Mouse (Mus musculus) B cell, adult 2 months (primary cell): ENCODE measurements around the gene Luzp2.

Source experiments
- DNase-seq, 2 experiments: peaks; one replicate each; pipeline ENCODE4 v3.0.0; 2022

Gene Luzp2

DNA sequence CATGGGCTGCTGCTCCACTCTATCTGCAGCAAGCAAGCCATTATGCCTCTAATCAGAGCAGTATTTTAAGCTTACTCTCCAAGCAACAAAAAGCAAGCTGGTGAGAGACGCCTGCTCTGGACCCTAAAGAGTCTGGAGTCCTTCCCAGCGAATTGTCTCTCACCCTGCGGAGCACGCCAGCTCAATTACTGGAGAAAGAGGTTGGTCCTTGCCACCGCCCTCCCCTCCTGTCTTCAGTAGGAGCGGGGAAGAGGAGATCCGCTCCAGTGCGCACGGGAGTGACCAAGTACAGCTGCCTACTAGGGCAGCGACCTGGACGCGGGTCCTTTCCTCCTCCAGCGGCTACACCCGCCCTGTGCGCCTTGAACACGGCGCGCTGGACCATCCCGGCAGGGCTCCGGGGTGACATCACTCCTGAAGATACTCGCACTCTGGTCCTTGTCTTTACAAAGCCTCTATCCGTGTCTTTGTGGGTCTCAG lies at the start of gene Luzp2:
Gene Luzp2, plus strand, starts transcription at position 127 of the 480 bp plus-strand sequence.
- DNase-seq: no peak

DNA sequence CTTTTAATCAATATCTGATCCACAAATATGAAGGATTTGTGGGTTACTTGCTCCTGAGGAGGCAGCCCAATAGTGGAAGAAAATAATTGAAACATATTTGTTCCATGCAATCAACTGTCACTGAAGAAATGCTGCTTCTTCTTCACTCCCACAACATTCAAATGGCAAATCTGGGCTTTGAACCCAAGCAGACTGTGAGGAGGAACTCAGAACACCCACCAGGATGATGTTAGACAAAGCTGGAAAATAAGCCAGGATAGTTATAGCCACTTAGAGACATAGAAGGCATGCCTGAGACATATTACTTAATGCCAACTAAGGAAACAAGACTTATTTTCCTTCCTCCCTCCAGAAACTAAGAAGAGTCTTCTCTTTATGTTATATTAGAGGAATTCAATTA lies 47.8 kb upstream of the Luzp2 start:
- DNase-seq: no peak

DNA sequence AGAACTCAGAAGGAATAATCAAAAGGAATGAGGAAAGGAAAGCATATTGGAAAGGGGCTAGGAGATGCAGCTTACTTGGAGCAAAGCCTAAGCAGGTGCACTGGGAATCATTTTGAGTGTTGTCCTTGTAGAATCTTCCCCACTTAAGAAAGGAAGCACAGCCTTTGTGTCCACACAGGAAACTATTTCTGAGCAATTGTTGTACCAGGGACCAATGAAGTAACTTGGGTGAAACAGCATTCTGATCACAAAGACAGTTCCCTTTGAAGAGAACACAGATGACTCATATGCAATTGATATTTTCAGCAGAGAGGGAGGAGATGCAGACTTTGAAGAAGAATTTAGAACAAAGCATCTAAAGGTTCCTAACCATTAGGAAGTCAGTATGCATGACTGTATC lies 16.7 kb upstream of the Luzp2 start:
- no peak for DNase-seq

DNA sequence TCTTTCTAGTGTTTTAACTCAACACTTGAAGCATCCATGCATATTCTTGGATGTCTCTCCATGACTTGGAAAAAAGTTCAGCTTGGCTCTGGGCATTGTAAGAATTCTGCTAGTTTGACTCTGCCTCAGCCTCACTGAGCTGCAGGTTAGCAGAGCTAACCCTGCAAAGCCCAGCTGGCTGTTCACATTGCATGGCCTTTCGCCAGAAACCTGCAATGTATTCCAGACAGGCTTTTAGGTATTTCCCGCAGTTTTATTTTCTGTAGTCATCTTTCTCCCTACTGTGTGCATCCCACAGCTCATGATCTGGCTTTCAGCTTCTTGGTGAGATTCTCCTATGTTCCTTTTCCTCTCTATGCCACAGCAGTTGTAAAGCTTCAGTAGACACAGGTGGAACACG lies 6.5 kb upstream of the Luzp2 start:
- DNase-seq: no peak

DNA sequence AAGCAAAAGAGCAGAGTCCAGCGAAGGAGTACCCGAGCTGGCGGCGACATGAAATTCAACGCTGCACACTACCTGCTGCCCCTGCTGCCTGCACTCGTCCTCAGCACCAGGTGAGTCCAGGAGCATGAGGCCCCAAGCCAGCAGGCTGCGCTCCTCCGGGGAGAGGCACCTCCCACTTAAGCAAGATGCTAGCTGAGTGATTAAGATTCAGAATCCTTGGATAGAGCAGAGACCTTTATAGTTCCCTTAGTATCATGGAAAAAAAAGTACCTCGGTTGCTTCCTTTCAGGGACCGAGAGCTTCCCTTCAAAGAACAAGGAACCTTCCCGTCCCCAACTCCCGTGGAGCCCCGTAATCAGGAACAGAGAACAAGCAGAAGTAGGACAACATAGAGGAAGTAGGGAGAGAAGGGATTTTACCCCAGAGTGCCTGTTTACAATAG lies 634 bp downstream of the Luzp2 start:
- DNase-seq: no peak

DNA sequence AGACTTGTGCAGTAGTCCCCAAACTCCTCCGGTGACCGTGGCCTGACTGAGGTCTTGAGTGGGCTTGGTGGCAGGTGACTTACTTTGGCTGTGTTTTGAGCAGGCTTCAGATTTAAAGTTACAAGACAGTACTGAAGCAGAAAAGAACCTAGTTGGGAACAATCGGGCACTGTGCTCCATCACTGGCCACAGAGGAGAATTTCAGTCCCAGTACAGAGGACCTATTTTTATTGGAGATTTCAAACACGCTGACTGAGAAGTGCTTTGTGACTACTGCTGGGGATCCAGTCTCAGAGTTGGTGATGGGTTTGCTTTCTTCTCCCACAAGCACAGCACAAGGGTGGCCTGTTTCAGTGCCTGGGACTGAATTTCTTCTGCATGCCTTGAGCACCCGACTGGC lies 1.1 kb downstream of the Luzp2 start:
- no peak for DNase-seq

DNA sequence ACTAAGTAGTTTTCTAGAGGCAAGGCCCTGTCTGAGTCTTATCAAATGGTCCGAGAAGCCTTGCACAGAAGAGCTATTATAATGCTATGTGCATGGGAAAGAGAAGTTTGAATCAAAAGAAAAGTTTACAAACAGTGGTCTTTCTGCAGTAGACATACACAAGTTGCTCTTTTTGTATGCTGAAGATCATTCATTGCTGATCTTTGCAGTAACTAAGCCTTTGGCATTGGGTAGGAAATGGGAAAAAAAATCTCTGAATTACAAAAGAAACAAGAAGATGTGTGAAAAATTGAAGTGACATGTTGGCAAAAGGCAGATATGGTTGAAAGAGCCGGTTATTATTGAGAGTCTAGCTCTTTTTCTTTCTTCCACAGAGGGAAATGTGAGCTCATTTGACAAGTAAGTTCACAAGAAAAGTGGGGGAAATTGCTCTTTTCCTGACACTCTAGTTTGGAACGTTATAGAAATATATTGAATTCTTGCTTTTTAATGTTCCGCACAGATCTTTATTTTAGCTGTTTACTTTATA lies 7.6 kb downstream of the Luzp2 start:
- no peak for DNase-seq

DNA sequence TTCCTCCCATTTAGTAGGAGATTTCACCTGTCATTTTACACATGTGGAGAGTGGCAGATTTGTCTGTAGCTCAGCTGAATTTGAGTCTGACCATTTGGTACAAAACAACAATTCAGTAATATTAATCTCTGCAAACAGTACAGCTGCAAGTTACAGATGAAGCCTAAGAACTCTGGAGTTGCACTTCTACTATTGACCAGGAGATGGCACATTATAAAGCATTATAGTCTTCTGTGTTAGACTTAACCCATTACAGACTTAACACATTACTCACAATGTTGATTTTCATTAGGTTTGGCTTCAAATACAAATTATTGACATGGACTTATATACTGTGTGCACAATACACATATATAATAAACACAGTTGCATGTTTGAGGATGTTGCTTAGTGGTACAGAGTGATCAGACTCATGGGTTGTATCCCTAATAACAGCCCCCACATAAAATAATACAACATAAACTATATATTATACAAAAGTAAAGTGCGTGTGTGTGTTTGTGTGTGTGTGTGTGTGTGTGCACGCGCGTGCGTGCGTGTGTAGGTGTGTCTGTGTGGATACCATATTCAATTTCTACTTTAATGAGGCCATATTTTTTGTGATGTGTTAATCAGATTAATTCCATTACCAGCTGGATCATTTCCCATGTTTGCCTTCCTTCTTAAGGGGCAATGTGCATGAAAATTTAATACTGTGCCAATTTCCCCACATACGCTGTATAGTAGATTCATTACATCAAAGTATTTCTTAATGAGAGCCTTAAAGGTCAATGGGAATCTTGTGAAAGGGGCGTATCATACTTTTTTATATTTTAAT lies 10.8 kb downstream of the Luzp2 start:
- DNase-seq: no peak

DNA sequence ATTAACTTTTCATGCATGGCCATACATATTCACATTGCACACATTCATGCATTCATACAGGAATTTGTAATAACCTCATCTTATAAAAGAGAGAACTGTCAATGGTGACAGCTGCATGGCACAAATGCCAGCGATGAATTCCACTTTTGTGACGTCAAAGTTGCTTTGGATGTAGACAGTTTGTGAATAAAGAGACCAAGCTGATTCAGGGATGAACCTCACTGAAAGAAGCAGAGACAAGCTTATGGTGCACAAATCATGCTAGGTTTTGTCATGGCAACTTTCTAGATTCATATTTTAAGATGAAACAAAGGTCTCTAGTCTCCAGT lies 11.4 kb downstream of the Luzp2 start:
- DNase-seq: no peak

DNA sequence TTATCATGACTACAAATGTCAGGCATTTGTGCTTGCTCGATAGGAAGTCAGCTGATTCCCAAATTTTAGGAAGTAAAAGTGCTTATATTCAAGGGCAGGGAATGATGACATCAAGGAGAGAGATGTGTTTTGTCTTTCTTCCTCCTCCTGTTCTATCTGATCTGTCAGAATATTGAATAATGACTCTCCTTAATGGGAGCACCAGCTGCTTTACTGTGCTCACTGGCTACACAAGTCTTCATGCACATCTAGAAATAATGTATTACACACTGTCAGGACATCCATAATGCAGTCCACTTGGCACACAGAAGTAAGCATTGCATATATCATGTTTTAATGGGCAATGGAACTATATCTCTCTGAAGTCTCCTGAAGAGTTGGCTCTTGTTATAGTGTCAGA lies 17.6 kb downstream of the Luzp2 start:
- no peak for DNase-seq

DNA sequence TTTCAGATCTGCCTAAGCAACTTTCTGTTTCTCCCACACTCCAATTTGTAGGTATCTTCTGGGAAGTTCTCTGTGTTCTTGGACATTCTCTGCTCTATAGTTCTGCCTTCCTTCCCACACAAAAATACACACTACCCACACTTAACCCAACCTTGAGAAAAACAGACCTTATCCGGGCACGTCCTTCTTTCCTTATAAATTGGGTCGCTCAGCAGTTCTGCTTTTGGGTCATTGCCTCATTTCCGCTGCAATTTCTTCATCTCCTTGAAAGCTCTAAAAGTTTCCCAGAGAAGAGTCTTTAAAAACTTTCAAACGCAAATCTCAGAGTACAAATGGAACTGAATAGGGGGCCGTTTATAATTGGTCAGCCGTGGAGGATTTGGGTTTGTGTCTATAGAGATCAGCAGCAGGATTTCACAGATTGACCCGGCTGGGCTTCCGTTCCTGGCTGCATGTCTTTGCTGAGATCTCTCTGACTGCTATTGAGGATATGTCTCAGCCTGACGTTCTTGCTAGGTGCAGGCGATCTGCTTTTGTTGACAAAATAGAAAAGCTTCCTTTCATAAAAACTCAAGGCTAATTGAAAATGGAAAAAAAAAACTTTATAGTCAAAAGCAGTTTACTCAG lies 26.0 kb downstream of the Luzp2 start:
- no peak for DNase-seq

DNA sequence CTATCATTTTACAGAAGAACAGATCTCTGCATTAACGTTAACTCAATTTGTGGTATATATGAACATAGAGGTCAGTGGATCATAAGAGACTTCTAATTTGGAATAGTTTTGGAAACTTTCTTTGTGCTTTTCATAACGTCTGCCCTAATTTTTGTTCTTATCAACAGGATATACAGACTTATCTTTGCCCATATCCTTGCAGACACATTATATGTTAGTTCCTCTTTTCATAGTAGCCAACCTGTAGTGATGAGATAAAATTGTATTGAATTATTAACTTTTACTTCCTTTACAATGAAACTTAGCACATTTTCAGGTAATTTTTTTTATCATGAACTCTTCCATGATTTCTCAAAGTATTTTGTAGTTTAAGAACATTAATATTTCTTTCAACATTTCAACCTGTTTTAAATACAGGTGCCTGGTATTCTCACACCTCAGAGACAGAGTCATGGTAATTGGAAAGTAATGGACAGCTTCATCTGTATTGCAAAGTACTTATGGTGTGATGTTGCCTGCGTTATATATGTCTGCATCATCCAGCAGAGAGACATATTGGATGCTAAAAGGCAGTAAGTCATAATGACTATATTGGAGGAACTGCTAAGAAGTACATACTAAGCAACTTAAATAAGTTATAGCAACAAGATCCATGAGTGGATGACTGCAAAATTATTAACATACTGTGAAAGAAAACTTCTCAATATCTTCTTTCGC lies 43.8 kb downstream of the Luzp2 start:
- DNase-seq: no peak

DNA sequence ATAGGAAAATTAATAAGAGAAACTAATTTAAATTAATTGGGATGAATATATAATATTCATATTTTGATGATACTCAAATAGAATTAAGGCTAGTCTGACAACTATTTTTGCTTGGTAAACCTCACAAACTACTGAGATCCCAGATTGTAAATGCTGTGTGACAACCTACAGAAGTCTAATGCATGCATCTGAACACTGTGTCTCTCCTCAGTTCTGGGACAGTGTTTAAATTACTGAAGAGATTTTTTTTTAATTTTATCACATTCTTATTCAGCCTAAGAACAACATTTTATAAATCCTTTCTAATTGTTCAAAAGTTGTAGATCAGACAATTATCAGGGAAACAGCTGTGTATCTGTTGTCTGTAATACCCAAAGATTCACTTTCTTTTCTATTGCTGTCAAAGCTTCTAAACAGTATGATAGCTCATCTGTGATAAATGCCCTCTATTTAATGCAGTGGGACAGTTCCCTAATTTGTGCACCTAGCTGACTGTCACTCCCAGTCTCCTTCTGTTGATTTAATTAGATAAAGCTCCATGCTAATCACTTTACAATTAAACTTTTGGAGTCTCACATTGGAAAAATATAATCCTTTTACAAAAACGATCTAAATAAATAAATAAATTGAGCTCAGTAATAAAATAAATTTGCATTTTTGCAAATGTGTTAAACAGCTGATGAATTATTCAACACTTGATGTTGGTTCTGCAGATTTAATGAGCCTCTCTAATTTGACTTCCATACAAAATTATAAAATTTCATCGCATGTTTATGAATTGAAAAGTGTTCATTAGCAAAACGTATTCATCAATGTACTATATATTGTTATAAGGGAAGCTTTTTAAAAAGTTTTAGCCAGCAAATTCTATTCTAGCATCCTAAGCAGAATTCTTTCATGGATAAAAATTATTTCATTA lies 58.7 kb downstream of the Luzp2 start:
- DNase-seq: no peak

DNA sequence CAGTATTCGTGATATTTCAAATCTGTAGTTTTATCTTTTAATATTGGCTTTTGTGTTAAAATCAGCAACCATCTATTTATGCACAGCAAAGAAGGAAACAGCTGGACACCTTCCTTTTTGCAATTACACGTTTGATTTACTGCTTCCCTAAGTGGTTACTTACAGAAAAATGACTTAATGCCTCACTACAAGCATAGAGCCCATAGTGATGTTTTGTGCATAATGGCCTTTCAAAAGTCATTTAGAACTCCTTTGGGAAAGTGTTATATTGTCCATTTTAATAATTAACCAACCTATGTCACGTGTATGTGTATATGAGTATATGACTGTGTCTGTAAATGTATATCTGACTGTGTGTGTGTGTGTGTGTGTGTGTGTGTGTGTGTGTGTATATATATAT lies 63.3 kb downstream of the Luzp2 start:
- no peak for DNase-seq

DNA sequence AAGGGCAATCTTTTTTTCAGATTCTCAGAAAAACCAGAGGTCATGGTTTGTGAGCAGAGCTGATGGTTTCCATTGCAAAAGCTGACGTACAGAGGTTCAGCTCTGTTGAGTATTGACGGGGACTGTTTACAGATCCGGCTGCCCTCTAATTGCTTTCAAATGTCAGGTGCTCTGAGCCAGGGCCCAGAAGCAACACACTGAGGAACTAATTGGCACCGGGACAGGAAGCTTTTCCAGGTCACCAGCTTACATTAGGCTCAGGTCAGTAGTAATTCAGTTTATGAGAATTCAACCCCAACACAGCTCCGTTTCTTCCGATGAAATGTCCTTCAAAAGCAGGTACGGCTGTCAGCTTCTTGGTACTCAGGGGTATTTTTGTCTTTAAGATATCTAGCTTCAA lies 74.7 kb downstream of the Luzp2 start:
- no peak for DNase-seq

DNA sequence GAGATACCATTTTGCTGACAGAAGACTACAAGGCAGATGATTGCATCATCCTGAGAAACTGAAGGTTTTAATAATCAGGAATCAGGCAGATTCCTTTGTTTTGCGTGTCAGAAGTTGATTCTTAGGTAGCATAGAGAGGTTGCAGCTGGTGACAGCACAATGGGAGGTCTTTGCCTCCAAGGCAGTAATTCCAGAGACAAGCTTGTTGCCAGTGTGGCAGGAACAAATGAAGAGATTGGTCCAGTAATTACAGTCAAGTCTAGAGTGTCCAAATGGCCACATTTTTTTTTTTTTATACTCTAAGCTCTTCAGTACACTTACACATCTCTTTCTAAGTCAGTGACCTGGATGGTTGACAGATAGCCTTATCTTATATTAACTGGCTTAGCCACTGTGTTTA lies 78.7 kb downstream of the Luzp2 start:
- DNase-seq: no peak

DNA sequence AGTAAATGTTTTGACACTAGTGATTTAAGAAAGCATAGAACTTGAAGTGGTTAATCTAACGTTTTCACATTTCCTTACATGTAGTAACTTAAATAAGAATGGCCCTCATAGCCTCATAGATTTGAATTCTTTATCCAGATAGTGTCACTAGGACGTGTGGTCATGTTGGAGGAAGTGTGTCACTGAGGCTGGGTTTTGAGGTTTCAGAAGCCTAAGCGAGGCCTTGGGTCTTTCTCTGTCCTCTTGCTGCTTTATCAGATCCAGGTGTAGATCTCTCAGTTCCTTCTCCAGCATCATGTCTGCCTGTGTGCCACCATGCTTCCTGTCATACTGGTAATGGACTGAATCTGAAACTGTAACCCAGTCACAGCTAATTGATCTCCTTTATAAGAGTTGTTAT lies 86.7 kb downstream of the Luzp2 start:
- DNase-seq: no peak

DNA sequence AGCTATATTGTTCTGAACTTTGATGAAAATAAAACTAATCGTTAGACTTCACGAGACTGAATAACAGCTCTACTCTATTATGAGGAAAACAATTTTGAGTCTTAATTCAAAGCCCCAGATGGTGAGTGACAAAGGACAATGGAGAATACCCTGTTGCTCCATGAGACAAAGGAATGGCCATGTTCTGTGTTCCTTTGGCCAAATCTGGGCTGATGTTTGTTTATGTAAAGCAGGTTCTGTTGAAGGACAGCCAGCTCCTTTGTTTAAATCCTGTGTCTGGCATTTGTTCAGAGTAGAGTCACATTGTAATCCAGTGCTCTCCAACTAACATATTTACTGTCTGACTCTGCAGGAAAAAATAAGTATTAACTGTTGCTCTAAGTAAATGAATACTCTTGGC lies 121.5 kb downstream of the Luzp2 start:
- no peak for DNase-seq

DNA sequence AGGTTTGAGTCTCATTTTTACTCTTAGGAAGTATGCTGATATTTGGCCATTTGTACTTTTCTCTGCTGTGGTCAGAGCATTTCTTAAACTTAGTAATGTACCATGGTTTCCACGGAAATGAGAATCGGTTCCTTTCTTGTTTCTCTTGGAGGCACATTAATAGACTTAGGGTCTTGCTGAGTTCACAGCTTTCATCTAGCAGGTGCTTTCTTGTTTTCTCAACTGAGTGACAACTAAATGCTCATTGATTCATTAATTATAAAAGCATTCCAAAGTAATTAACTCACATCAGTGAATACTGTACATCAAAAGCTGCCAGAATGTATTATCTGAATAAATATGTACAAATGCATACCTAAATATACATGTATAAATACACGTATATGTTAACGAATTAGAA lies 127.4 kb downstream of the Luzp2 start:
- no peak for DNase-seq

DNA sequence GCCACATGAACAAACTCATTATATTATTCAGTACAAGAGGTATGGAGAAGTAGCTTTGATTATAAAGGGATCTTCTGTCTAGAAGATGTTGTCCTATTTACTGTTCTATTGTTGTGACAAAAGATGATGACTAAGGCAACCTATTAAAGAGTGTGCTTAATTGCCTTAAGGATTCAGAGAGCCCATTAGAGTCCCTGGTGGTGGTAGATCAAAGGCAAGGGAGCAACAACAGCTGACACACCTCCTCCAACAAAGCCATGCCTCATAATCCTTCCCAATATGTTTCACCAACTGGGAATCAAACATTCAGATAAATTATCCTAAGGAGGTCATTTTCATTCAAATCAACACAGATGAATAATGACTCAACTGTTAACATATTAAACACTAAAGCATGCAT lies 142.1 kb downstream of the Luzp2 start:
- no peak for DNase-seq

DNA sequence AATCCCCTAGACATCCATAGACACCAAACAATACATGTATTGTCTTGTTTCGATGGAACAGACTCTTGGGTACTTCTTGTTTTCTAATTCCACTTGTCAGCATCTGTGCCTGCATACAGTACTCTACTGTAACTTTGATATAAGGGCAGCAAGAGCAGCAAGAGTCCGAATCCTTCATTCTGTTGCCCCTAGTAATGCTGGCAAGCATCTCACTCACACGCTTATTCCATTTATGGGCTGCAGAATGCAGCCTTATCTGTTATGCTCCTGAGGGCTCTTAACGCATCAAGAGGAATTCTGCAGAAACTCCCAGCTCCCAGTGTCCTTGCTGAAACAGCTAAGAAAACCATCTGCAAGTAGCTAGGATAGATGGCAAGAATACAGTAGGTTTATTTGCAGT lies 145.3 kb downstream of the Luzp2 start:
- no peak for DNase-seq

DNA sequence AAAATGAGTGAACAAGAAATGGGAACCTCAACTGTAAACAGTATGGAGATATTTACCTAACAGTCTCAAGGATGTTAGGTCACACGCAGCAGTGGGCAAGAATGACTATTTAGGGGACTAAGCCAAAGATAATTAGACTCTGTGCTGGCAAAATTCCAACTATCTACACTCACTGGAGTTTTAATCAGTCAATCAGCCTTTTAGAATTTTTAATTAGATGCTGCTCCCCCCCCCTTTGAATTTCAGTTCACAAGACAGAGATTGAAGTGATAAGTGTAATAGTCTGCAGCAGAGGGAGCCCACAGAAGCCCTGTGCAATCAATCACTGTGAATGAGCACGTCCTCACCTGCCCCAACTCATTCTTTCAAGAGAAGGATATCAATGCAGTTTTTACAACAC lies 165.1 kb downstream of the Luzp2 start:
- no peak for DNase-seq
